In genomic region chr11:61514953-61515352, GRCm38 (mm10) we compare ENCODE assay signal across 8 mouse cellular contexts. TPM values are rescaled to one million over a fixed set of nuclear protein-coding genes. Genes with fewer than 3 reads are reported as not detected.
DNase-seq lines count a peak whose midpoint lies in the region; TF ChIP-seq lines count a peak whose summit lies in the region.

No protein-coding gene starts in this region.

- no peak overlapping the region for H3K27ac ChIP-seq in cerebellum, adult 2 months (ENCODE audit: insufficient read depth, low read length)

- peaks cover 13% of the 10 kb centered on the region for H3K4me1 ChIP-seq in cerebellum, adult 2 months (ENCODE audit: control insufficient read depth, insufficient read depth, low read length)

- no peak for TF ChIP-seq POLR2A in cerebellum, adult 2 months (IDR thresholded peaks at IDR 0.05; ENCODE audit: borderline replicate concordance, insufficient read depth, low read length)

- no peaks in the 10 kb centered on the region for H3K27me3 ChIP-seq in cerebellum, adult 2 months (ENCODE audit: control insufficient read depth, insufficient read depth, low read length)

- peak; percentile 38; the same call in 1 of the 2 replicates for TF ChIP-seq CTCF in cerebellum, adult 2 months (IDR thresholded peaks at IDR 0.05; ENCODE audit: borderline replicate concordance, insufficient read depth, low read depth, low read length)

- intact Hi-C loops in left cerebral cortex, postnatal 4 days (cut with DNase I) = loop anchor here (10.0 kb wide), 1 partner anchor 210 kb away; the partner anchor contains the start of gene Slc5a10

- H3K4me3 ChIP-seq in cerebellum, adult 2 months (replicated peaks; ENCODE audit: insufficient read depth, low read depth, low read length) = no peak overlapping the region

- WGBS in cerebellum, adult 2 months = 50% methylated on average over 3 of the region's 3 CpGs

- peak in 1 of 2 experiments; percentile 49 for DNase-seq in cerebellum, adult 2 months
- no peak for DNase-seq in cerebellum, adult 8-10 months
- DNase-seq in left cerebral cortex, postnatal 4 days = peak; percentile 43
- no peak for DNase-seq in left cerebral cortex, adult 9 months (ENCODE audit: low spot score in 2 of 2)
- peak; percentile 23 for DNase-seq in c-Kit-positive CD71-positive TER-119-negative erythroid progenitor cells, embryonic 14.5 days (ENCODE audit: low read depth)
- DNase-seq in kidney, postnatal 36 days = peak; percentile 45 to 77
- peak; percentile 27 for DNase-seq in thymus, postnatal 14 days
- DNase-seq in layer of hippocampus, postnatal 36 days = no peak

RNA-seq across cellular contexts. Expression of gene B9d1, which starts 10.0 kb away (rescaled TPM):
- 36.2 and 40.7 TPM in 2 replicates for polyA plus RNA-seq in cerebellum, adult 2 months (2012; rRNA removed)
- total RNA-seq in left cerebral cortex, postnatal 4 days (2021) = 10 to 100 TPM; 33.2 to 34.7 TPM
- total RNA-seq in layer of hippocampus, postnatal 36 days (2021) = 10 to 100 TPM; 42.6 TPM

RNA-seq across cellular contexts. Expression of gene Mapk7, which starts 20.7 kb away (rescaled TPM):
- 47.8 and 55.8 TPM in 2 replicates for polyA plus RNA-seq in cerebellum, adult 2 months (2012; rRNA removed)
- total RNA-seq in left cerebral cortex, postnatal 4 days (2021) = 10 to 100 TPM; 65.1 to 69.8 TPM
- 10 to 100 TPM; 28.8 to 33.1 TPM for total RNA-seq in layer of hippocampus, postnatal 36 days (2021)

RNA-seq across cellular contexts. Expression of gene Mfap4, which starts 29.7 kb away (rescaled TPM):
- 1.9 and 3.5 TPM in 2 replicates for polyA plus RNA-seq in cerebellum, adult 2 months (2012; rRNA removed)
- total RNA-seq in left cerebral cortex, postnatal 4 days (2021) = 10 to 100 TPM; 10.2 to 12.2 TPM
- total RNA-seq in layer of hippocampus, postnatal 36 days (2021) = 1 to 10 TPM; 4.6 to 5.4 TPM

Comparison
In these comparisons a context has a peak if more than half of its experiments do, and no peak if none do; other contexts are left out.
1. DNase-seq: peak in left cerebral cortex, postnatal 4 days (single experiment), c-Kit-positive CD71-positive TER-119-negative erythroid progenitor cells, embryonic 14.5 days (single experiment), kidney, postnatal 36 days (2 of 2) and thymus, postnatal 14 days (single experiment); none in cerebellum, adult 8-10 months (single experiment), left cerebral cortex, adult 9 months (0 of 2) and layer of hippocampus, postnatal 36 days (0 of 2).